Mouse (Mus musculus) testis, adult 10 weeks (tissue): ENCODE results near the gene Bach2. TPM values are rescaled to one million over a fixed set of nuclear protein-coding genes. Genes with fewer than 3 reads are reported as not detected.

Source experiments
- polyA plus RNA-seq: library from polyadenylated mRNA; stranded (reverse); fragments of 350-450 nt; fragmentation: Illumina TruSeq; extraction: RNeasy Lipid Tissue Mini Kit (QIAGEN cat#74804); gene quantifications from one replicate; pipeline ENCODE4 v1.2.3, GENCODE M21; 2014; ENCODE audit warnings: low read depth, low replicate concordance

The Bach2 gene
- 1.2 TPM for polyA plus RNA-seq

DNA sequence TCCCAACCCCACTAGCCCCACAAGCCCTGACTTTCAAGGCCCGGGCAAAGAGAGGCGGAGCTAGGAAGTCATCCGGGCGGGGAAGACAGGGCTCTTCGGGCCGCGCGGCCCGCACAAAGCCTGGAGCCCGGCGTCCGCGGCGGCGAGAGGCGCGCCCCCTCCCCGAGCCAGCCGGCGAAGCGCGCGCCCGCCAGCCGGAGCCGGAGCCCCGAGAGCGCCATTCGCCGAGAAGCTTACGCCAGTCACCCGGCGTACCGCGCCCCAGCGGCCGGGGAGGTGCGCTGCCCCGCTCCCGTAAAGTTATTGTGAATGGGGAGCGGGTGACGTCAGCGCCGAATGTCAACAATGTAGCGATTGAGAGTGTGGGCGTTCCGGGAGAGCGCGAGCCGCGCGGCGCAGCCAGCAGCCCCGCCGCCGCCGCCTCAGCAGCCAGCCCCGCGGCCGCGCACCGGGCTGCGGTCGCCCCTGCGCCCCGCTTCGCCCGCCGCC, at the start of gene Bach2:
Bach2 (plus strand) TSS at position 439 of the 489 bp plus-strand sequence.

GRCm38 (mm10) chr4:32602660-32603059, 364.1 kb downstream of the Bach2 start, which contains the start of gene Gja10:
Gene Gja10, minus strand, starts transcription at chr4:32602760.

GRCm38 (mm10) chr4:32615034-32615881, 376.7 kb downstream of the Bach2 start, which contains the start of gene Casp8ap2:
Gene Casp8ap2, plus strand, starts transcription at chr4:32615451.

